Mouse (Mus musculus): ENCODE results near the gene Pla2g2f. TPM values are rescaled to one million over a fixed set of nuclear protein-coding genes. Genes with fewer than 3 reads are reported as not detected.

The Pla2g2f gene
- total and polyA plus RNA-seq, 3 experiments = not detected

GRCm38 (mm10) chr4:138791452-138791851 is 34.0 kb upstream of the Pla2g2f start:
- Histone ChIP-seq H3K79me2 (replicated peaks; ENCODE audit: control insufficient read depth, extremely low read depth, insufficient read depth, poor library complexity, severe bottlenecking) (no peaks in the 10 kb centered on the region), H3K4me2 (ENCODE audit: insufficient read depth, low read depth, poor library complexity, severe bottlenecking) (no peak overlapping the region), H3K36me3 (replicated peaks in 1 of 2; ENCODE audit: control insufficient read depth in 1 of 2, insufficient read depth in 1 of 2, low read length in 1 of 2) (no peaks in the 10 kb centered on the region), H3K4me1 (ENCODE audit: control insufficient read depth in 1 of 2, insufficient read depth in 2 of 2) (no peaks in the 10 kb centered on the region), H3K9ac (ENCODE audit: insufficient read depth, low read depth) (no peak overlapping the region), H3K9me3 (replicated peaks; ENCODE audit: low read length) (no peaks in the 10 kb centered on the region), H3K27me3 (replicated peaks) (peaks cover 87% of the 10 kb centered on the region), H3K4me3 (replicated peaks in 1 of 3; ENCODE audit: low read depth in 2 of 3, low read length in 2 of 3, poor library complexity in 1 of 3) (no peak overlapping the region), H3K27ac (ENCODE audit: insufficient read depth, low read depth) (no peak overlapping the region)
- dilution Hi-C loops (cut with MboI; ENCODE audit: extremely low pct_ligation_motif_present, extremely low pct_unique_long_range_greater_than_20kb, low sequenced_read_pairs) (no loop called here), in situ Hi-C loops (cut with MboI; ENCODE audit: low pct_ligation_motif_present, low pct_unique_long_range_greater_than_20kb, low sequenced_read_pairs) (no loop called here)
- DNase-seq (ENCODE audit: extremely low read depth) = no peak
- TF ChIP-seq NRF1 (IDR thresholded peaks at IDR 0.05; ENCODE audit: low read depth, low read length) (no peak), E2F4 (IDR thresholded peaks at IDR 0.05; ENCODE audit: insufficient replicate concordance, low read depth, low read length) (no peak), JUND (conservative IDR thresholded peaks at IDR 0.05; ENCODE audit: low read depth, low read length) (no peak), MAX (IDR thresholded peaks at IDR 0.05; ENCODE audit: low read length) (no peak), RAD21 (IDR thresholded peaks at IDR 0.05; ENCODE audit: low read depth, low read length) (no peak), MAFK (IDR thresholded peaks at IDR 0.05; ENCODE audit: insufficient replicate concordance, low read length) (no peak), SIN3A (IDR thresholded peaks at IDR 0.05; ENCODE audit: low read length) (no peak), PAX5 (IDR thresholded peaks at IDR 0.05; ENCODE audit: low read length) (no peak), UBTF (IDR thresholded peaks at IDR 0.05; ENCODE audit: low read depth, low read length) (no peak), IRF4 (IDR thresholded peaks at IDR 0.05; ENCODE audit: low read depth, low read length) (no peak), KAT2A (IDR thresholded peaks at IDR 0.05; ENCODE audit: insufficient replicate concordance, low read length) (no peak), CTCF (conservative IDR thresholded peaks at IDR 0.05 in 1 of 2, IDR thresholded peaks at IDR 0.05 in 1 of 2; ENCODE audit: low read depth in 2 of 2, low read length in 2 of 2) (no peak), RCOR1 (conservative IDR thresholded peaks at IDR 0.05; ENCODE audit: low read depth, low read length) (no peak), USF1 (IDR thresholded peaks at IDR 0.05; ENCODE audit: low read depth, low read length) (no peak), SMC3 (IDR thresholded peaks at IDR 0.05; ENCODE audit: low read depth, low read length) (no peak), TBP (conservative IDR thresholded peaks at IDR 0.05; ENCODE audit: low read depth, low read length) (no peak)

DNA sequence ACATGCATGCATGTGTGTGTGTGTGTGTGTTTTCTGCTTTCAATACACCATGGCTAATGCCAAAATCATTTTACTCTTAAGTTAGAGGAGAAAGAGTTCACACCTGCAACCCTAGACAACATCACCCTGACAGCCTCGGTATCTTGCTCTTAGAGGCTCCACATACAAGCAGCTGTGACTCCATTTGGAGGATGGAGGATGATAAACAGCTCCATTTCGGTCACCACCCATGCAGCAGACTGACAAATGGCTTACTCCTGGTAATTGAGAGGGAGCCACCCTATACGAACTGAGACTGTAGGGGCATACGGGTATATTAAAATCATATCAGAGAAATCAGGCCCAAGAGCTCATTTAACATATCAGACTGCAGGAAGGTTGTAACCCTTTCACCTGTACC is 31.0 kb upstream of the Pla2g2f start:
- Histone ChIP-seq H3K79me2 (replicated peaks; ENCODE audit: control insufficient read depth, extremely low read depth, insufficient read depth, poor library complexity, severe bottlenecking) (no peaks in the 10 kb centered on the region), H3K9me3 (replicated peaks; ENCODE audit: low read length) (no peaks in the 10 kb centered on the region), H3K9ac (ENCODE audit: insufficient read depth, low read depth) (no peak overlapping the region), H3K4me1 (ENCODE audit: control insufficient read depth in 1 of 2, insufficient read depth in 2 of 2) (0 out of 4 replicates have a peak, but pooled peaks cover 0 to 3% of the 10 kb centered on the region in 2 experiments), H3K4me2 (ENCODE audit: insufficient read depth, low read depth, poor library complexity, severe bottlenecking) (no peak overlapping the region), H3K36me3 (replicated peaks in 1 of 2; ENCODE audit: control insufficient read depth in 1 of 2, insufficient read depth in 1 of 2, low read length in 1 of 2) (no peaks in the 10 kb centered on the region), H3K27me3 (replicated peaks) (peaks cover 80% of the 10 kb centered on the region), H3K4me3 (replicated peaks in 1 of 3; ENCODE audit: low read depth in 2 of 3, low read length in 2 of 3, poor library complexity in 1 of 3) (no peak overlapping the region), H3K27ac (ENCODE audit: insufficient read depth, low read depth) (no peak overlapping the region)
- in situ Hi-C loops (cut with MboI; ENCODE audit: low pct_ligation_motif_present, low pct_unique_long_range_greater_than_20kb, low sequenced_read_pairs) = loop anchor here (5.0 kb wide), 1 partner anchor 41 kb away; no protein-coding TSS in a partner anchor
- no peak for TF ChIP-seq POLR2A (IDR thresholded peaks at IDR 0.05; ENCODE audit: low read depth, low read length)
- no peak for TF ChIP-seq MEF2A (IDR thresholded peaks at IDR 0.05; ENCODE audit: borderline replicate concordance, low read depth, low read length)
- TF ChIP-seq MAX (IDR thresholded peaks at IDR 0.05; ENCODE audit: low read length) = no peak
- no peak for TF ChIP-seq USF2 (conservative IDR thresholded peaks at IDR 0.05; ENCODE audit: low read depth, low read length)
- TF ChIP-seq SMC3 (IDR thresholded peaks at IDR 0.05; ENCODE audit: low read depth, low read length) = no peak
- TF ChIP-seq E2F4 (IDR thresholded peaks at IDR 0.05; ENCODE audit: insufficient replicate concordance, low read depth, low read length) = no peak
- TF ChIP-seq TCF12 (IDR thresholded peaks at IDR 0.05; ENCODE audit: low read depth, low read length) = no peak
- no peak for TF ChIP-seq UBTF (IDR thresholded peaks at IDR 0.05; ENCODE audit: low read depth, low read length)
- TF ChIP-seq NRF1 (IDR thresholded peaks at IDR 0.05; ENCODE audit: low read depth, low read length) = no peak
- TF ChIP-seq ETS1 (conservative IDR thresholded peaks at IDR 0.05; ENCODE audit: low read depth, low read length) = no peak
- TF ChIP-seq TBP (conservative IDR thresholded peaks at IDR 0.05; ENCODE audit: low read depth, low read length) = no peak
- no peak for TF ChIP-seq CHD2 (IDR thresholded peaks at IDR 0.05; ENCODE audit: low read length)
- TF ChIP-seq MYC (IDR thresholded peaks at IDR 0.05; ENCODE audit: low read depth, low read length) = no peak
- TF ChIP-seq CHD1 (IDR thresholded peaks at IDR 0.05; ENCODE audit: low read depth, low read length) = no peak
- no peak for TF ChIP-seq JUND (conservative IDR thresholded peaks at IDR 0.05; ENCODE audit: low read depth, low read length)
- TF ChIP-seq EP300 (IDR thresholded peaks at IDR 0.05; ENCODE audit: low read length) = no peak
- no peak for DNase-seq (ENCODE audit: extremely low read depth)
- dilution Hi-C loops (cut with MboI; ENCODE audit: extremely low pct_ligation_motif_present, extremely low pct_unique_long_range_greater_than_20kb, low sequenced_read_pairs) = no loop called here
